Mouse (Mus musculus) megakaryocyte, embryonic 14.5 days (primary cell): ENCODE measurements around the gene Zscan5b. TPM values are rescaled to one million over a fixed set of nuclear protein-coding genes. Genes with fewer than 3 reads are reported as not detected.

Experiments used
- H3K27me3 ChIP-seq: replicated peaks from 2 replicates; pipeline ENCODE3; 2012; ENCODE audit warnings: inconsistent platforms
- H3K36me3 ChIP-seq: replicated peaks from 2 replicates; pipeline ENCODE3; 2012; ENCODE audit warnings: low read length, inconsistent platforms, mixed read lengths
- H3K4me1 ChIP-seq: 2 replicates; pipeline ENCODE4 v1.6.1; 2012; ENCODE audit warnings: inconsistent platforms
- H3K4me3 ChIP-seq: replicated peaks from 2 replicates; pipeline ENCODE3; 2012; ENCODE audit warnings: moderate library complexity, mild to moderate bottlenecking, inconsistent platforms
- H3K9me3 ChIP-seq: 2 replicates; pipeline ENCODE4 v1.6.1; 2012; ENCODE audit warnings: inconsistent platforms
- FLI1 ChIP-seq: IDR thresholded peaks from 2 replicates; pipeline ENCODE4 v1.6.1; 2012; ENCODE audit warnings: low read length, inconsistent platforms, mixed read lengths
- GATA1 ChIP-seq: IDR thresholded peaks from 3 replicates; pipeline ENCODE4 v1.6.1; 2012; ENCODE audit warnings: mixed read lengths, low read length, inconsistent platforms, borderline replicate concordance
- polyA plus RNA-seq: library from polyadenylated mRNA; stranded (reverse); fragments of >175 nt; gene quantifications from 2 replicates; pipeline ENCODE4 v1.2.3, GENCODE M21; 2012; ENCODE audit warnings: low replicate concordance; ENCODE audit not compliant: insufficient read depth

Zscan5b gene
- polyA plus RNA-seq, 1 experiment = not detected

DNA sequence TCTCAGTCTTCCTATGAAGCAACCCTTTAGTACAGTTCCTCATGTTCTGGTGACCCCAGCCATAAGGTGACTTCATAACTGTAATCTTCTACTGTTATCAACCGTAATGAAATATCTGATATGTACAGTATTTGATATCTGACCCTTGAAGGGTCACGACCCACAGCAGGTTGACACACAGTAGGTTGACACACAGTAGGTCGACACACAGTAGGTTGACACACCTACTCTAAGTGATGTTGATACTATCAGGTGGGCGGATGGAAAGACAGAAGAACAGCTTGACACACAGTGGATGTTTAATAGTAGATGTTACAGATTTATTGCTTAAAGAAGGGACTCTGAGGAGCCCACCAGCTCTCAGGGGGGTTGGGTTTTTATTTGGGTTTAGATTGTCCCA is 40.9 kb downstream of the Zscan5b start:
- no peak for TF ChIP-seq FLI1
- TF ChIP-seq GATA1 = no peak
- Histone ChIP-seq H3K4me1 (no peaks in the 10 kb centered on the region), H3K9me3 (0 out of 2 replicates have a peak, but pooled peaks cover 6% of the 10 kb centered on the region), H3K27me3 (peaks cover 6% of the 10 kb centered on the region), H3K4me3 (no peak overlapping the region), H3K36me3 (no peaks in the 10 kb centered on the region)

- peaks cover 1% of the 10 kb centered on the region for H3K27me3 ChIP-seq
- no peaks in the 10 kb centered on the region for H3K4me1 ChIP-seq
- no peak for TF ChIP-seq GATA1
- H3K9me3 ChIP-seq = 0 out of 2 replicates have a peak, but pooled peaks cover 6% of the 10 kb centered on the region
- H3K36me3 ChIP-seq = no peaks in the 10 kb centered on the region
- H3K4me3 ChIP-seq = no peak overlapping the region
Observed at GRCm38 (mm10) chr7:6265695-6266094, 43.6 kb downstream of the Zscan5b start.

DNA sequence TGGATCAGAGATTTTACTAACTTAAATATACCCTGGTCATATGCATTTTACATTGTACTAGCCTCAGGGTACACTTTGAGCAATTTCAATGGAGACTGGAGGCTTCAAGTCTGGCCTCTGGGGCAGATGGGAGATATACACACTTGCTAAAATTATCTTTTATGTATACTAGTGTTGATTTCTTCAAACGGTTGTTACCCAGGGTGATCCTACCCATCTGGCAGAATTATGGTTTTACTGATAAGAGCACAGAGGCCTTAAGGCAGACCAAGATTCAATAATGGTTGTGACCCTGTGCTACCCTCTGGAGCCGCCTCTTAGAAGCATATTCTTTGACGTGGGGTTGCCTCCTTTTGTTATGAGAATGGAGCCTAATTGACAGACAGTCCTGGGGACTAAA is 55.8 kb downstream of the Zscan5b start:
- TF ChIP-seq FLI1 = no peak
- TF ChIP-seq GATA1 = no peak
- Histone ChIP-seq H3K4me3 (no peak overlapping the region), H3K9me3 (no peaks in the 10 kb centered on the region), H3K4me1 (peaks cover 8% of the 10 kb centered on the region), H3K27me3 (peaks cover 3% of the 10 kb centered on the region), H3K36me3 (peaks cover 3% of the 10 kb centered on the region)

- no peak for TF ChIP-seq FLI1
- TF ChIP-seq GATA1 = no peak
- peaks cover 3% of the 10 kb centered on the region for H3K36me3 ChIP-seq
- no peaks in the 10 kb centered on the region for H3K9me3 ChIP-seq
- H3K4me3 ChIP-seq = peak overlapping the region; percentile 93
- H3K4me1 ChIP-seq = peaks cover 44% of the 10 kb centered on the region
- H3K27me3 ChIP-seq = no peaks in the 10 kb centered on the region
Observed at GRCm38 (mm10) chr7:6282749-6283148, 60.7 kb downstream of the Zscan5b start.

DNA sequence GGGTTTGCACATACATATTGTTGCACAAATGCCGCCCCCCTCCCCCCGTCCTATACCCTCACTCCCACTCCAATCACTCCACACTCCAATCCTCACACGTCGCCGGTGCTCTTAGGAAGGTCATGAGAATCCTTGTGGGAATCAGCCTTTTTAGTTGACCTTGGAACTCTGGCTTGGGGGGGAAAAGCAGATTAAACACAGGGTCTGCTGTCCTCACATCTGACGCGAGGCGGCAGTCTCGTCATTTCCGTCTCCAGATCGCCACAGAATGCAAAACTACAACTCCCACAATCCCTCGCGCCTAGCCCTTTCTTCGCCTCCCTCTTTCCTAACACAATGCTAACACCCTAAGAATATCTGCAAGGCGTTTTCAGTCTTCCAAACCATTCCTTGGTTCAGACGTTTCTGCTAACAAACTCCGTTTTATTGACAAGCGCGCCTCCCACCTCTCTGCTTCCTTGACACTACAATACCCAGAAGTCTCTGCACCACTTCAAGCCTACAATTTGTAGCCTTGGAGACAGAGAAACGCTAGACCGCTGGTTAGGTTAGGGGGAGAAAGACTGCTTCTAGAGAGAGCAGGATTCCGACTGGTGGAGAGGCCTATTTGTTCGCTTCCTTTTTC is 61.5 kb downstream of the Zscan5b start:
- TF ChIP-seq FLI1 = no peak
- TF ChIP-seq GATA1 = no peak
- Histone ChIP-seq H3K9me3 (no peaks in the 10 kb centered on the region), H3K27me3 (no peaks in the 10 kb centered on the region), H3K4me1 (peaks cover 47% of the 10 kb centered on the region), H3K36me3 (peaks cover 3% of the 10 kb centered on the region), H3K4me3 (peak overlapping the region; percentile 93)

DNA sequence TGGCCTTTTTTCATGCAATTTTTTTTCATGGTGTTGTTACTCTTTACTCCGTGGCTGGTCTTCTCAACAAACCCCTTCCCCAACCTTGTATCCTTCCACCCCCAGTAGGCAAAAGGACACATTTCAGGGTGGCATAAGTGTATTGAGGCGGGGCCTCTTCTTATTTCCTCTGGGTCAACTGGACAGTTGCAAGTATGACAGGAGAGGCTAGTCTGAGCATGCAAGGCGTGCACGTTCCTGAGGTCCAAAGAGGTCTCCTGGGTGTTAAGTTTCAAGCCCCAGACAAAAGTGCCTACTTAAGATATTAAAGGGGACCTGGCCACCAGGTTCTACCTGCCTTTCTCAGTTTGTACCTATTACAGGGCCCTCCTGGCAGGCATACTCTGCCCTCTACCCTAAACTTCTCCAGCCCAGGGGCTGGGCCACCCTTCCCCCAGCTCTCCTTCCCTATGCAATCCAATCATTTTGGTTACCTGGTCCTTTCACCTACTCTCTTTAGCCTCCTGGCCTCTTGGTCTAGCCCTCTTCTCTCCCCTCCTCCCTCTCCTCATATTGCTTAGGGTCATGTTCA is 62.4 kb downstream of the Zscan5b start:
- Histone ChIP-seq H3K27me3 (no peaks in the 10 kb centered on the region), H3K4me3 (peak overlapping the region; percentile 5), H3K9me3 (no peaks in the 10 kb centered on the region), H3K4me1 (peaks cover 51% of the 10 kb centered on the region), H3K36me3 (peaks cover 3% of the 10 kb centered on the region)
- no peak for TF ChIP-seq FLI1

DNA sequence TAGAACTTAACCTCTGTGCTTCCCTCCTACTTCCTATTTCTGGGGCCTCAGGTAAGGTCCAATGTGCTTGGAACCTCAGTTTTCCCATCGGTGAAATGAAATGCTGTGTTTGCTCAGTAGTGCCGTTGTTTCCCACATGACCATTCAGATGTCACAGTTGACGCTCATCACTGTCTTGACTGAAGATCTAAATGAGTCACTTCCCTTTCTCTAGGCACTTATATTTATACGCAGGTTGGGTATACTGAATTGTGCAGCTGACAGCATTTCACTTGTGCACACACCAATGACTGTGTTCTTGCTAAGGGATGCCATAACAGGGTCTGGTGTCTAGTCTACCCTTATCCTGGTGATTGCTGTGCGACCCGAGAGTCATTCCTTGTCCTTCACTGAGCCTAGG is 63.3 kb downstream of the Zscan5b start:
- H3K4me3 ChIP-seq = peak overlapping the region; percentile 96
- no peak for TF ChIP-seq GATA1
- peaks cover 51% of the 10 kb centered on the region for H3K4me1 ChIP-seq
- no peaks in the 10 kb centered on the region for H3K27me3 ChIP-seq
- H3K9me3 ChIP-seq = no peaks in the 10 kb centered on the region
- peaks cover 3% of the 10 kb centered on the region for H3K36me3 ChIP-seq

DNA sequence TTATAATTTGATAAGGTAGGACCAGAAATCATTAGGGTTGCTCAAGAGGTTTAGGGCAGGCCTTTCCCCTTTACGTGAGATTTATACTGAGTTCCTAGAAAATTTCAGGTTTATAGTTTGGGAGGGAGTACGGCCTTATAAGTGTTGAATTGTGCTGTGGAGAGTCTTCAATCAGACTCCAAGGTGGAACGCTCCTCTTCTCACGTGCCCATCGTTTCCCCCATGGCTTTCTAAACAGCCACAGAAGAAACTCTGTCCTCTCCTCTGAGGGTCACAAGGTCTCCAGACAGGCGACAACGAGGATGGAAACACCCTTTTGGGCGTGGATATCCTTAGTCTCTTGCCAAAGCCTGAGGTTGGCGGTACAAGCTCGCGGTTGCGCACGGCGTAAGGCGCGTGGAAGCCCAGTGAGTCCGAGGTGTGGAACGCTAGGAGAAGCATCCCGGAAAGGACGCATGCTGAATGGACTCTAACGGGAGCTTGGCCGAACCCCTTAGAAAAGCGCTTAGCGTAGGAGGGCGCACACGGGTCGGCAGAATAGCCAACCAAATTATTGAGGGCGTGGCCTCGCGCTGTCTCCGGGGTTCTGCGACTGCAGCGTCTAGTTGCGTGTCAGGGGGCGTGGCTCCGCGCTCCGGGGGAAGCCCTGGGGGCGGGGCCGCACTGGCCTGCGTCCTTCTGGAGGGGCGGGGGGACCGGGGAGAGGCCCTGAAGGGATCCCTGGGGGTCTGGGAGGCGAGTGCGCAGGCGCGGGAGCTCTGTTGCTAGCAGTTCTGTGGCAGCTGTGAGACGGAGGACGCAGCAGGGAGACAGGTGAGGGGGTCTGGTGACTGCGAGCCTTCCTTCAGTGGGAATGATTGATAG is 64.0 kb downstream of the Zscan5b start, which contains the start of gene Zfp667:
Zfp667 (plus strand) TSS at position 738 of the 864 bp plus-strand sequence.
- peaks cover 3% of the 10 kb centered on the region for H3K36me3 ChIP-seq
- no peaks in the 10 kb centered on the region for H3K27me3 ChIP-seq
- no peaks in the 10 kb centered on the region for H3K9me3 ChIP-seq
- H3K4me1 ChIP-seq = peaks cover 51% of the 10 kb centered on the region
- H3K4me3 ChIP-seq = peak within 1 kb of the TSS; percentile 96
- TF ChIP-seq FLI1 (no peak), GATA1 (no peak)

DNA sequence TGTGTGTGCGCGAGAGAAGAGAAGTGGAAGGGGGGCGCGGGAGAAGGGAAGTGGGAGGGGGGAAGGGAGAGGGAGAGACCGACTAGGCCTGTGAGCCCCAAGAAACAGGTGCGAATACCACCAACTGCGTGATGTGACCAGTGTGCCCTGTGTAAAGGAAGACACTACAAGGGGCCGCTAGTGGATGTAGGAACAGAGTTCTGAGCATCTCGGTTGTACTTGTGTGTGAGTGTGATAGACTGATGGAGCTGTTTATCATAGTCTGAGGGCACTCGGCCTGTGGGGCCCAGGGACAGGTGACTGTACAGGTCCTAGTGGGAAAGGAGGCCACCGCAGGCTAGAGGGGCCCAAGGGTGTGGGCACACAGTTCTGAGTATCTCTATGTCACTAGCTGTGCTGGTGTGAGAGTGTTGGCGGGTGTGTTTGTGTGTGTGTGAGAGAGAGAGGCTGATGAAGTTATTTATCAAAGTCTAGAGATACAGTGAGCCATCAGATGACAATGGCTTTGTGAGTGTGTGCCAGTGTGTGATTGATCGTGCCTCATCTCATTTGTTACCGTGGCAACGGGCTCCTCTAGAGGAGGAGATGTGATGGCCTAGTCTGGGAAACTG is 64.9 kb downstream of the Zscan5b start:
- peak overlapping the region; percentile 96 for H3K4me3 ChIP-seq
- no peaks in the 10 kb centered on the region for H3K27me3 ChIP-seq
- H3K4me1 ChIP-seq = peaks cover 48% of the 10 kb centered on the region
- TF ChIP-seq GATA1 = no peak
- TF ChIP-seq FLI1 = no peak
- H3K36me3 ChIP-seq = no peaks in the 10 kb centered on the region
- no peaks in the 10 kb centered on the region for H3K9me3 ChIP-seq

Other genes starting within 250 kb of the Zscan5b start
- 0.07 TPM in 1 of 2 replicates, not detected in the other for gene Vmn1r65, start 211.3 kb upstream of the Zscan5b start, polyA plus RNA-seq
- gene Nlrp4c, start 177.1 kb upstream of the Zscan5b start, polyA plus RNA-seq = not detected in 2 replicates
- 31.0 and 49.7 TPM in 2 replicates for gene Zfp787, start 66.3 kb upstream of the Zscan5b start, polyA plus RNA-seq
- gene Zfp444, start 50.1 kb upstream of the Zscan5b start, polyA plus RNA-seq = 42.1 and 48.4 TPM in 2 replicates
- gene Galp, start 25.2 kb upstream of the Zscan5b start, polyA plus RNA-seq = not detected in 2 replicates
- not detected in 2 replicates for gene Epp13, start 30.4 kb downstream of the Zscan5b start, polyA plus RNA-seq
- 0.63 TPM in 1 of 2 replicates, not detected in the other for gene Zfp667, start 64.3 kb downstream of the Zscan5b start, polyA plus RNA-seq
- gene Zfp583, start 109.0 kb downstream of the Zscan5b start, polyA plus RNA-seq = 1.2 TPM in 1 of 2 replicates, not detected in the other
- gene Gm3854, start 121.5 kb downstream of the Zscan5b start, polyA plus RNA-seq = not detected in 2 replicates
- gene Zfp78, start 141.0 kb downstream of the Zscan5b start, polyA plus RNA-seq = not detected in 2 replicates
- gene Zfp28, start 161.0 kb downstream of the Zscan5b start, polyA plus RNA-seq = 0.20 TPM in 1 of 2 replicates, not detected in the other
- gene Smim17, start 176.4 kb downstream of the Zscan5b start, polyA plus RNA-seq = not detected in 2 replicates
- not detected in 2 replicates for gene Gm20715, start 188.0 kb downstream of the Zscan5b start, polyA plus RNA-seq
- gene Olfr1344, start 216.4 kb downstream of the Zscan5b start, polyA plus RNA-seq = not detected in 2 replicates
- 0.01 TPM in 1 of 2 replicates, not detected in the other for gene Olfr1336, start 233.9 kb downstream of the Zscan5b start, polyA plus RNA-seq
- not detected in 2 replicates for gene Olfr1346, start 244.8 kb downstream of the Zscan5b start, polyA plus RNA-seq